Mouse (Mus musculus) liver, embryonic 14.5 days (tissue): ENCODE measurements around the gene Gm34653.

Source experiments
- CTCF ChIP-seq: IDR thresholded peaks from 2 replicates; pipeline ENCODE4 v1.5.1; 2016; ENCODE audit warnings: antibody characterized with exemption, low read depth, control low read depth
- EP300 ChIP-seq: IDR thresholded peaks from 2 replicates; pipeline ENCODE4 v1.6.1; 2016; ENCODE audit warnings: antibody characterized with exemption, low read depth

DNA sequence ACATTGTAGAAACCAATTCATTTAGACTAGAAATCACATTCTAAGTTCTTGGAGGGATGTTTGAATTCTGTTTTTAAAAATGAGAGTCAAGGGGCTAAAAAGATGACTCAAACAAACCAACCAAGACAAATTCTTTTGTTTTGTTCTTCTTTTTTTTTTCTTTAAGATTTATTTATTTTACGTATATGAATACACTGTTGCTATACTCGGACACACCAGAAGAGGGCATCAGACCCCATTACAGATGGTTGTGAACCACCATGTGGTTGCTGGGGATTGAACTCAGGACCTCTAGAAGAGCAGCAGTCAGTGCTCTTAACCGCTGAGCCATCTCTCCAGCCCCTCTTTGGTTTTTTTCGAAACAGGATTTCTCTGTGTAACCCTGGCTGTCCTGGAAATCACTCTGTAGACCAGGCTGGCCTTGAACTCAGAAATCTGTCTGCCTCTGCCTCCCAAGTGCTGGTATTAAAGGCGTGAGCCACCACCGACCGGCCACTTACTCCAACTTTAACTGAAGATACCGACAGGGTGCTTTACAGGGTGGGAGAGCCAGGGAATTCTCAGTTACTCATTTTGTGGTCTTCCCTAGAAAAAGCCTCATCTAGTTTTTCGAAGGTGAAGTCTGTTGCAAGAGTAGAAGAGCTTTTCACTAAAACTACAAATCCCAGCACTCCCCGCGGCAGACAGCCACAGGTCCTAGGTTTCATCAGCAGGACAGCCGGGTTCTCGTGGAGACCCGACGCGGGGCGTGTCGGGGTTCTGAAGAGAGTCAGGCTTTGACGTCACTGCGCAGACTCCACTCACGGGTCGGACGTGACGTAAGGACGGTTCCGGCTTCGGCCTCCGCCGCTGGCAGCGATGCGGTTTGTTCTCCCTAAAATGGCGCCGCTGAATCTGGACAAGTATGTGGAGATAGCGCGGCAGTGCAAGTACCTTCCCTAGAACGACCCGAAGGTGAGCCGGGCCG is 31.0 kb upstream of the Gm34653 start:
- TF ChIP-seq CTCF = peak; percentile 50
- no peak for TF ChIP-seq EP300
